In genomic region chr7:81327661-81328060, GRCm38 (mm10) we compare ENCODE assay signal across 22 mouse cellular contexts. TPM values are rescaled to one million over a fixed set of nuclear protein-coding genes. Genes with fewer than 3 reads are reported as not detected.
A peak's percentile ranks its signal among the peaks of the same experiment; 100 is the strongest.
DNase-seq lines count a peak whose midpoint lies in the region; ATAC-seq lines count a peak whose summit lies in the region.
"Had no signal": no experiment of that assay in that cellular context is flagged by ENCODE, and none has a peak within 500 bp of the region (broad histone marks: within the 10 kb centered on the region; RNA-seq: fewer than 3 reads in every experiment).

No protein-coding gene starts in this region.

- H3K27ac ChIP-seq in midbrain, embryonic 11.5 days (ENCODE audit: low read depth, low read length), result no peak overlapping the region
- H3K27ac ChIP-seq in midbrain, embryonic 10.5 days (replicated peaks), result no peak overlapping the region
- H3K27ac ChIP-seq in intestine, embryonic 15.5 days, result no peak overlapping the region

- ATAC-seq in midbrain, embryonic 11.5 days (ENCODE audit: low FRiP score), result no peak
- ATAC-seq in granulocyte monocyte progenitor cell, adult 5-6 weeks (replicated peaks; ENCODE audit: poor library complexity, severe bottlenecking), result peak; percentile 55
- peak; percentile 51 for ATAC-seq in megakaryocyte, adult 5-6 weeks (ENCODE audit: poor library complexity, severe bottlenecking)
- 0 out of 2 replicates have a peak, but pooled peaks have one; percentile 31 for ATAC-seq in megakaryocyte progenitor cell, adult 5-6 weeks (replicated peaks; ENCODE audit: poor library complexity)
- no peak for ATAC-seq in intestine, embryonic 15.5 days
- ATAC-seq: activated CD4-positive, CD25-positive, alpha-beta regulatory T cell, adult 4 months; CD4-positive, CD25-positive, alpha-beta regulatory T cell, adult 4 months; Patski had no signal

- no peaks in the 10 kb centered on the region for H3K27me3 ChIP-seq in midbrain, embryonic 11.5 days (ENCODE audit: control insufficient read depth, insufficient read depth, low read length)
- no peaks in the 10 kb centered on the region for H3K27me3 ChIP-seq in midbrain, embryonic 10.5 days (ENCODE audit: low read depth, poor library complexity, severe bottlenecking)
- H3K27me3 ChIP-seq in intestine, embryonic 15.5 days (replicated peaks), result no peaks in the 10 kb centered on the region
- H3K27me3 ChIP-seq: CH12.LX, Patski had no signal

- WGBS in midbrain, embryonic 11.5 days, result 79% methylated on average over 10 of the region's 10 CpGs
- WGBS in midbrain, embryonic 10.5 days, result 89% methylated on average over 10 of the region's 10 CpGs
- 77% methylated on average over 10 of the region's 10 CpGs for WGBS in intestine, embryonic 15.5 days

- peaks cover 6% of the 10 kb centered on the region; the same call in 1 of the 2 replicates for H3K4me1 ChIP-seq in midbrain, embryonic 11.5 days (ENCODE audit: control insufficient read depth, insufficient read depth, low read length)
- peaks cover 15% of the 10 kb centered on the region for H3K4me1 ChIP-seq in midbrain, embryonic 10.5 days
- H3K4me1 ChIP-seq in intestine, embryonic 15.5 days (replicated peaks), result no peaks in the 10 kb centered on the region

- no peak overlapping the region for H3K4me2 ChIP-seq in midbrain, embryonic 11.5 days
- no peak overlapping the region for H3K4me2 ChIP-seq in intestine, embryonic 15.5 days (replicated peaks)

- H3K9me3 ChIP-seq in midbrain, embryonic 11.5 days (ENCODE audit: control insufficient read depth, low read length), result no peaks in the 10 kb centered on the region
- no peaks in the 10 kb centered on the region for H3K9me3 ChIP-seq in midbrain, embryonic 10.5 days (replicated peaks)
- H3K9me3 ChIP-seq in intestine, embryonic 15.5 days, result no peaks in the 10 kb centered on the region
- H3K9me3 ChIP-seq: G1E had no signal

- H3K4me3 ChIP-seq in midbrain, embryonic 11.5 days (ENCODE audit: low read depth, low read length), result no peak overlapping the region
- no peak overlapping the region for H3K4me3 ChIP-seq in midbrain, embryonic 10.5 days
- no peak overlapping the region for H3K4me3 ChIP-seq in intestine, embryonic 15.5 days (replicated peaks)

- DNase-seq in midbrain, embryonic 11.5 days (ENCODE audit: low spot score, missing footprints), result peak; percentile 82
- DNase-seq in midbrain, embryonic 10.5 days (ENCODE audit: low spot score), result no peak
- DNase-seq in adrenal gland, adult 8-10 months, result no peak
- no peak for DNase-seq in thymus, postnatal 10 days (ENCODE audit: low spot score in 2 of 2)
- DNase-seq: adrenal gland, adult 2 months; adrenal gland, postnatal 10 days; adrenal gland, postnatal 14 days; adrenal gland, postnatal 25 days; adrenal gland, postnatal 36 days; B cell, adult 2 months; cerebellum, adult 11 months; cerebellum, adult 11-12 months; cerebellum, adult 18-20 months had no signal

- H3K36me3 ChIP-seq in midbrain, embryonic 11.5 days (ENCODE audit: control insufficient read depth, insufficient read depth, low read length), result 0 out of 2 replicates have a peak, but pooled peaks cover 3% of the 10 kb centered on the region
- peaks cover 13% of the 10 kb centered on the region for H3K36me3 ChIP-seq in midbrain, embryonic 10.5 days
- 0 out of 2 replicates have a peak, but pooled peaks cover 4% of the 10 kb centered on the region for H3K36me3 ChIP-seq in intestine, embryonic 15.5 days

- H3K9ac ChIP-seq in midbrain, embryonic 11.5 days (ENCODE audit: low read length), result no peak overlapping the region
- no peak overlapping the region for H3K9ac ChIP-seq in intestine, embryonic 15.5 days

RNA-seq across cellular contexts. Expression of gene Rps17, which starts 17.4 kb away (rescaled TPM):
- 1,045 and 1,155 TPM in 2 replicates for polyA plus RNA-seq in midbrain, embryonic 11.5 days (2014; fragmentation: Nextera tagmentation; extraction: Ambion mirVana)
- polyA plus RNA-seq in midbrain, embryonic 10.5 days (2016; fragmentation: Nextera tagmentation; extraction: Ambion mirVana), result 1,006 and 1,155 TPM in 2 replicates
- total RNA-seq in granulocyte monocyte progenitor cell, adult 5-6 weeks (2014; fragmentation: Nextera tagmentation), result 4,638 and 5,139 TPM in 2 replicates
- total RNA-seq in granulocyte monocyte progenitor cell, adult 5-6 weeks (2017), result 3,883 and 3,979 TPM in 2 replicates
- 1,953 and 2,112 TPM in 2 replicates for total RNA-seq in megakaryocyte, adult 5-6 weeks (2015)
- 2,159 and 2,431 TPM in 2 replicates for total RNA-seq in megakaryocyte, adult 5-6 weeks (2017)
- 3,688 and 3,886 TPM in 2 replicates for total RNA-seq in megakaryocyte progenitor cell, adult 5-6 weeks (2015)
- 3,921 and 4,474 TPM in 2 replicates for total RNA-seq in megakaryocyte progenitor cell, adult 5-6 weeks (2017)
- 1,000 to 10,000 TPM; 1,061 to 1,116 (median 1,082) TPM for total RNA-seq in adrenal gland, adult 8-10 months (2022)
- polyA plus RNA-seq in intestine, embryonic 15.5 days (2015; fragmentation: Nextera tagmentation; extraction: Ambion mirVana), result 1,243 and 1,274 TPM in 2 replicates

Comparison
In these comparisons a context has a peak if more than half of its experiments do, and no peak if none do; other contexts are left out.
1. ATAC-seq: peak in granulocyte monocyte progenitor cell, adult 5-6 weeks (single experiment), megakaryocyte, adult 5-6 weeks (single experiment) and megakaryocyte progenitor cell, adult 5-6 weeks (single experiment); none in midbrain, embryonic 11.5 days (single experiment) and intestine, embryonic 15.5 days (single experiment).